Mouse (Mus musculus): Measurements from ENCODE around the gene Dock9. TPM values are rescaled to one million over a fixed set of nuclear protein-coding genes. Genes with fewer than 3 reads are reported as not detected.
"Not testable (repeated sequence)": the region's sequence is repeated elsewhere in the genome, so short reads cannot be mapped to it uniquely, and the experiment has no call there.

Gene Dock9
- polyA plus RNA-seq, 1 experiment from 2014 or later, result 14.3 TPM

- Histone ChIP-seq H3K4me2 (replicated peaks; ENCODE audit: low read depth, low read length) (no peak overlapping the region), H3K9me3 (ENCODE audit: control insufficient read depth, low read length) (no peaks in the 10 kb centered on the region), H3K4me3 (ENCODE audit: low read length) (no peak overlapping the region), H3K27ac (ENCODE audit: low read depth, low read length) (no peak overlapping the region), H3K9ac (ENCODE audit: low read depth, low read length) (no peak overlapping the region), H3K4me1 (ENCODE audit: control insufficient read depth, insufficient read depth, low read length) (0 out of 2 replicates have a peak, but pooled peaks cover 3% of the 10 kb centered on the region), H3K27me3 (ENCODE audit: control insufficient read depth, insufficient read depth, low read length) (no peaks in the 10 kb centered on the region), H3K36me3 (ENCODE audit: control insufficient read depth, insufficient read depth, low read length) (no peaks in the 10 kb centered on the region)
- WGBS, result 79% methylated on average over 9 of the region's 9 CpGs
- ATAC-seq (ENCODE audit: low FRiP score, low TSS enrichment), result no peak
Observed at GRCm38 (mm10) chr14:121719638-121720601, 77.7 kb downstream of the Dock9 start.

GRCm38 (mm10) chr14:121714799-121715198, 82.8 kb downstream of the Dock9 start:
- ATAC-seq (ENCODE audit: low FRiP score, low TSS enrichment), result not testable (repeated sequence)

GRCm38 (mm10) chr14:121714268-121714667, 83.4 kb downstream of the Dock9 start:
- Histone ChIP-seq H3K36me3 (ENCODE audit: control insufficient read depth, insufficient read depth, low read length) (no peaks in the 10 kb centered on the region), H3K9me3 (ENCODE audit: control insufficient read depth, low read length) (no peaks in the 10 kb centered on the region), H3K4me1 (ENCODE audit: control insufficient read depth, insufficient read depth, low read length) (peaks cover 21% of the 10 kb centered on the region), H3K4me2 (replicated peaks; ENCODE audit: low read depth, low read length) (no peak overlapping the region), H3K27ac (ENCODE audit: low read depth, low read length) (no peak overlapping the region), H3K4me3 (ENCODE audit: low read length) (no peak overlapping the region), H3K9ac (ENCODE audit: low read depth, low read length) (no peak overlapping the region), H3K27me3 (ENCODE audit: control insufficient read depth, insufficient read depth, low read length) (no peaks in the 10 kb centered on the region)
- 0 out of 2 replicates have a peak, but pooled peaks have one; percentile 26 for ATAC-seq (ENCODE audit: low FRiP score, low TSS enrichment)
- 77% methylated on average over 2 of the region's 2 CpGs for WGBS

More at GRCm38 (mm10) chr14:121714799-121715198, 82.8 kb downstream of the Dock9 start:
- not testable (repeated sequence) for H3K4me3 ChIP-seq (ENCODE audit: low read length); H3K27ac ChIP-seq (ENCODE audit: low read depth, low read length); H3K27me3 ChIP-seq (ENCODE audit: control insufficient read depth, insufficient read depth, low read length); H3K36me3 ChIP-seq (ENCODE audit: control insufficient read depth, insufficient read depth, low read length); H3K4me2 ChIP-seq (replicated peaks; ENCODE audit: low read depth, low read length); H3K9ac ChIP-seq (ENCODE audit: low read depth, low read length); H3K9me3 ChIP-seq (ENCODE audit: control insufficient read depth, low read length)
- 85% methylated on average over 3 of the region's 3 CpGs for WGBS
- H3K4me1 ChIP-seq (ENCODE audit: control insufficient read depth, insufficient read depth, low read length), result peaks cover 21% of the 10 kb centered on the region

GRCm38 (mm10) chr14:121713830-121714197, 83.8 kb downstream of the Dock9 start:
- no peak overlapping the region for H3K9ac ChIP-seq (ENCODE audit: low read depth, low read length)
- 70% methylated on average over 4 of the region's 4 CpGs for WGBS

GRCm38 (mm10) chr14:121713166-121713829, 84.3 kb downstream of the Dock9 start:
- Histone ChIP-seq H3K27ac (ENCODE audit: low read depth, low read length) (no peak overlapping the region), H3K27me3 (ENCODE audit: control insufficient read depth, insufficient read depth, low read length) (no peaks in the 10 kb centered on the region), H3K4me1 (ENCODE audit: control insufficient read depth, insufficient read depth, low read length) (peaks cover 21% of the 10 kb centered on the region), H3K9me3 (ENCODE audit: control insufficient read depth, low read length) (no peaks in the 10 kb centered on the region), H3K4me3 (ENCODE audit: low read length) (no peak overlapping the region), H3K9ac (ENCODE audit: low read depth, low read length) (no peak overlapping the region), H3K36me3 (ENCODE audit: control insufficient read depth, insufficient read depth, low read length) (no peaks in the 10 kb centered on the region), H3K4me2 (replicated peaks; ENCODE audit: low read depth, low read length) (no peak overlapping the region)
- WGBS, result 16% methylated on average over 7 of the region's 7 CpGs
- peak; percentile 75; the same call in 1 of the 2 replicates for ATAC-seq (ENCODE audit: low FRiP score, low TSS enrichment)

More at GRCm38 (mm10) chr14:121713830-121714197, 83.8 kb downstream of the Dock9 start:
- H3K4me2 ChIP-seq (replicated peaks; ENCODE audit: low read depth, low read length), result no peak overlapping the region
- H3K9me3 ChIP-seq (ENCODE audit: control insufficient read depth, low read length), result no peaks in the 10 kb centered on the region
- H3K4me3 ChIP-seq (ENCODE audit: low read length), result no peak overlapping the region
- ATAC-seq (ENCODE audit: low FRiP score, low TSS enrichment), result peak; percentile 52
- peaks cover 21% of the 10 kb centered on the region for H3K4me1 ChIP-seq (ENCODE audit: control insufficient read depth, insufficient read depth, low read length)
- H3K27ac ChIP-seq (ENCODE audit: low read depth, low read length), result no peak overlapping the region
- no peaks in the 10 kb centered on the region for H3K27me3 ChIP-seq (ENCODE audit: control insufficient read depth, insufficient read depth, low read length)
- no peaks in the 10 kb centered on the region for H3K36me3 ChIP-seq (ENCODE audit: control insufficient read depth, insufficient read depth, low read length)

- WGBS, result 39% methylated on average over 14 of the region's 14 CpGs
- no peak overlapping the region for H3K27ac ChIP-seq (ENCODE audit: low read depth, low read length)
- H3K36me3 ChIP-seq (ENCODE audit: control insufficient read depth, insufficient read depth, low read length), result no peaks in the 10 kb centered on the region
- H3K9ac ChIP-seq (ENCODE audit: low read depth, low read length), result no peak overlapping the region
- H3K4me2 ChIP-seq (replicated peaks; ENCODE audit: low read depth, low read length), result no peak overlapping the region
- no peak for ATAC-seq (ENCODE audit: low FRiP score, low TSS enrichment)
- H3K9me3 ChIP-seq (ENCODE audit: control insufficient read depth, low read length), result no peaks in the 10 kb centered on the region
- H3K4me3 ChIP-seq (ENCODE audit: low read length), result no peak overlapping the region
- H3K4me1 ChIP-seq (ENCODE audit: control insufficient read depth, insufficient read depth, low read length), result peaks cover 25% of the 10 kb centered on the region
- H3K27me3 ChIP-seq (ENCODE audit: control insufficient read depth, insufficient read depth, low read length), result no peaks in the 10 kb centered on the region
Observed at GRCm38 (mm10) chr14:121711089-121711826, 86.4 kb downstream of the Dock9 start.

- H3K4me3 ChIP-seq (ENCODE audit: low read length), result no peak overlapping the region
- no peak for ATAC-seq (ENCODE audit: low FRiP score, low TSS enrichment)
- no peaks in the 10 kb centered on the region for H3K36me3 ChIP-seq (ENCODE audit: control insufficient read depth, insufficient read depth, low read length)
- no peak overlapping the region for H3K27ac ChIP-seq (ENCODE audit: low read depth, low read length)
- no peak overlapping the region for H3K9ac ChIP-seq (ENCODE audit: low read depth, low read length)
- no peak overlapping the region for H3K4me2 ChIP-seq (replicated peaks; ENCODE audit: low read depth, low read length)
- no peaks in the 10 kb centered on the region for H3K27me3 ChIP-seq (ENCODE audit: control insufficient read depth, insufficient read depth, low read length)
- H3K9me3 ChIP-seq (ENCODE audit: control insufficient read depth, low read length), result no peaks in the 10 kb centered on the region
- H3K4me1 ChIP-seq (ENCODE audit: control insufficient read depth, insufficient read depth, low read length), result peaks cover 35% of the 10 kb centered on the region
- 72% methylated on average over 3 of the region's 3 CpGs for WGBS
Observed at GRCm38 (mm10) chr14:121710130-121710529, 87.5 kb downstream of the Dock9 start.

- Histone ChIP-seq H3K9ac (ENCODE audit: low read depth, low read length) (no peak overlapping the region), H3K4me3 (ENCODE audit: low read length) (no peak overlapping the region), H3K9me3 (ENCODE audit: control insufficient read depth, low read length) (no peaks in the 10 kb centered on the region), H3K27ac (ENCODE audit: low read depth, low read length) (no peak overlapping the region), H3K27me3 (ENCODE audit: control insufficient read depth, insufficient read depth, low read length) (no peaks in the 10 kb centered on the region), H3K4me2 (replicated peaks; ENCODE audit: low read depth, low read length) (no peak overlapping the region), H3K4me1 (ENCODE audit: control insufficient read depth, insufficient read depth, low read length) (peaks cover 25% of the 10 kb centered on the region), H3K36me3 (ENCODE audit: control insufficient read depth, insufficient read depth, low read length) (no peaks in the 10 kb centered on the region)
- WGBS, result 67% methylated on average over 2 of the region's 2 CpGs
- ATAC-seq (ENCODE audit: low FRiP score, low TSS enrichment), result no peak
Observed at GRCm38 (mm10) chr14:121708244-121708643, 89.4 kb downstream of the Dock9 start.
